Mouse (Mus musculus) R1 (cell line): Measurements from ENCODE around the gene Dus4l.

ENCODE experiments used
- DNase-seq: peaks from one replicate; pipeline ENCODE4 v3.0.0-alpha.2; 2018; ENCODE audit warnings: low read depth, low spot score

Gene Dus4l

DNA sequence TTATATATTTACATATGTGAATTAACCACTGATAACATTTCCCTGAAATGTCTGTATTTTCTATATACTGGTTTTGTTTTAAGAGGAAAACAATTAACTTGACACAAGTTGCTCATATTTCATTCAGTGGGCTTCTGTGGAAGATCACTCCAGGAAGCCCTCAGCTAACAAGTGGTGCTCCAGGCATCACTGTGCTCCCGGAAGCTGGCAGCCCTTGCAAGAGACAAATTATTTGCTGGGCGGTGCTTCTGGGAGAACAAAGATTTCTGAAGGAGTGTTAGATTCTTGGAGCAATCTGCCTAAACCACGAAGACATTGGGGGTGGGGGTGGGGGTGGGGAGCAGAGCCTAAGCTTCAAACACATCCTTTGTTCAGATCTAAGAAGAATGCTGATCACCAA is 62.6 kb downstream of the Dus4l start:
- DNase-seq, result peak; percentile 23
